ENCODE assay signal across 8 mouse cellular contexts in the genomic region with DNA sequence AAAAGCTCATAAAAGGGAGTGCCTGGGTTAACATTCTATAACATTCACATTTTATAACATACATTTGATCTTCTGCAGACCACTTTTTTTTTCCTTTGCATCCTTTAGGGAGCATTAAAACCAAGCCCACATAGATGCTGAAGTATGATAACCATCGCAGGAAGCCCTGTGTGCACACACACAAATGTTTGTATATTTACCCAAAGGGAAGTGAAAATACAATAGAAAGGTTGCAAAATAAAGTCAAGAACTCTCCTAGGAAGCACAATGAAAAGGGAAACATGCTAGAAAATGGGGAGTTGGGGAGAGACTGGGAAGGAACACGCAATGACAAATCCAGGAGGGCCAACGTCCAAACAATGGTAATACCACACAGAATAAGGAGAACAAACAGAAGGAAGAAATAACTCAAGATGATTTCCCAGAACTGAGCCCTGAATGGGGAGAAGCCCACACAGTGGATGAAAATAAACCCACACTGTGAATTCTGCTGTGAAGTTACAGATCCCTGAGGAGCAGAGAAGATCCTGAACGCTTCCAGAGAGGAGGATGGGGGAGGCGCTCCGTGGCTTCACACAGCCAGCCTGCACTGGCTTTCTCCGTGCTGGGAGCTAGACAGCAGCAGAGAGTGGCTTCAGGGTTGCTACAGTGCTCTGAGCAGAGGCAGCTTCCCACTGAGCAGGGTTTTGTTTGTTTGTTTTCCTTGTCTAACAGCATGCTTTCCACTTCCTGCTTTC. TPM values are rescaled to one million over a fixed set of nuclear protein-coding genes. Genes with fewer than 3 reads are reported as not detected.
DNase-seq lines count a peak whose midpoint lies in the region; ATAC-seq and TF ChIP-seq lines count a peak whose summit lies in the region.

No protein-coding gene starts in this region.

- H3K27ac ChIP-seq in intestine, embryonic 15.5 days: no peak overlapping the region
- H3K27ac ChIP-seq in intestine, embryonic 16.5 days (ENCODE audit: low read length): no peak overlapping the region
- 0 out of 2 replicates have a peak overlapping the region, but pooled peaks have one; percentile 8 for H3K27ac ChIP-seq in neural tube, embryonic 14.5 days (ENCODE audit: low read depth, low read length)

- DNase-seq in brain, embryonic 14.5 days (ENCODE audit: low read depth): peak; percentile 64
- DNase-seq in layer of hippocampus, postnatal 14 days (ENCODE audit: low spot score in 2 of 2): peak; percentile 46 to 58
- no peak for DNase-seq in adrenal gland, adult (ENCODE audit: inconsistent age in 2 of 2, low spot score in 1 of 2)
- no peak for DNase-seq in ovary, postnatal 10 days (ENCODE audit: low spot score)

- TF ChIP-seq POLR2A in brain, embryonic 14.5 days (IDR thresholded peaks at IDR 0.05; ENCODE audit: borderline replicate concordance, extremely low read depth, insufficient read depth, insufficient read length, poor library complexity, severe bottlenecking): no peak

- ATAC-seq in intestine, embryonic 15.5 days: peak; percentile 45; the same call in 1 of the 2 replicates
- ATAC-seq in intestine, embryonic 16.5 days: no peak
- peak; percentile 61 for ATAC-seq in granulocyte monocyte progenitor cell, adult 5-6 weeks (replicated peaks; ENCODE audit: poor library complexity, severe bottlenecking)
- ATAC-seq in neural tube, embryonic 14.5 days (ENCODE audit: low read depth): peak; percentile 83; the same call in 1 of the 2 replicates

- no peak overlapping the region for H3K4me3 ChIP-seq in intestine, embryonic 15.5 days (replicated peaks)
- no peak overlapping the region for H3K4me3 ChIP-seq in intestine, embryonic 16.5 days (ENCODE audit: low read length)
- no peak overlapping the region for H3K4me3 ChIP-seq in neural tube, embryonic 14.5 days (ENCODE audit: low read depth, low read length)

- no peaks in the 10 kb centered on the region; the same call in 1 of the 2 replicates for H3K4me1 ChIP-seq in intestine, embryonic 15.5 days (replicated peaks)
- H3K4me1 ChIP-seq in intestine, embryonic 16.5 days (ENCODE audit: control insufficient read depth, insufficient read depth, low read length): 0 out of 2 replicates have a peak, but pooled peaks cover 3% of the 10 kb centered on the region
- peaks cover 6% of the 10 kb centered on the region; the same call in 1 of the 2 replicates for H3K4me1 ChIP-seq in neural tube, embryonic 14.5 days (ENCODE audit: control insufficient read depth, insufficient read depth, low read length)

- no peak for TF ChIP-seq CTCF in brain, embryonic 14.5 days (IDR thresholded peaks at IDR 0.05; ENCODE audit: borderline replicate concordance, extremely low read depth, insufficient read depth, insufficient read length)

- H3K27me3 ChIP-seq in intestine, embryonic 15.5 days (replicated peaks): no peaks in the 10 kb centered on the region
- no peaks in the 10 kb centered on the region for H3K27me3 ChIP-seq in intestine, embryonic 16.5 days (replicated peaks; ENCODE audit: control insufficient read depth, insufficient read depth, low read length)
- H3K27me3 ChIP-seq in neural tube, embryonic 14.5 days (ENCODE audit: control insufficient read depth, insufficient read depth, low read length): no peaks in the 10 kb centered on the region

- H3K9ac ChIP-seq in intestine, embryonic 15.5 days: no peak overlapping the region
- H3K9ac ChIP-seq in intestine, embryonic 16.5 days (ENCODE audit: low read depth, low read length): no peak overlapping the region
- no peak overlapping the region for H3K9ac ChIP-seq in neural tube, embryonic 14.5 days (replicated peaks; ENCODE audit: low read depth, low read length)

- WGBS in intestine, embryonic 15.5 days: 28% methylated on average over 7 of the region's 7 CpGs
- WGBS in intestine, embryonic 16.5 days: 26% methylated on average over 7 of the region's 7 CpGs
- WGBS in neural tube, embryonic 14.5 days: 33% methylated on average over 7 of the region's 7 CpGs

- no peaks in the 10 kb centered on the region for H3K9me3 ChIP-seq in intestine, embryonic 15.5 days
- no peaks in the 10 kb centered on the region for H3K9me3 ChIP-seq in intestine, embryonic 16.5 days (ENCODE audit: control insufficient read depth, low read length)
- no peaks in the 10 kb centered on the region for H3K9me3 ChIP-seq in neural tube, embryonic 14.5 days (ENCODE audit: control insufficient read depth, low read length)

- H3K4me2 ChIP-seq in intestine, embryonic 15.5 days (replicated peaks): no peak overlapping the region; the same call in 1 of the 2 replicates
- H3K4me2 ChIP-seq in intestine, embryonic 16.5 days (ENCODE audit: low read depth, low read length): no peak overlapping the region
- peak overlapping the region; percentile 11; the same call in 1 of the 2 replicates for H3K4me2 ChIP-seq in neural tube, embryonic 14.5 days (ENCODE audit: low read depth, low read length)

- no peaks in the 10 kb centered on the region for H3K36me3 ChIP-seq in intestine, embryonic 15.5 days
- H3K36me3 ChIP-seq in intestine, embryonic 16.5 days (ENCODE audit: control insufficient read depth, insufficient read depth, low read length): no peaks in the 10 kb centered on the region
- H3K36me3 ChIP-seq in neural tube, embryonic 14.5 days (ENCODE audit: control insufficient read depth, insufficient read depth, low read length): no peaks in the 10 kb centered on the region

RNA-seq across cellular contexts. Expression of a gene that starts 54.6 kb away (rescaled TPM):
- polyA plus RNA-seq in intestine, embryonic 15.5 days (2015; fragmentation: Nextera tagmentation; extraction: Ambion mirVana): 0.85 and 1.2 TPM in 2 replicates
- polyA plus RNA-seq in intestine, embryonic 16.5 days (2015; fragmentation: Nextera tagmentation; extraction: Ambion mirVana): 0.68 and 0.73 TPM in 2 replicates
- polyA plus RNA-seq in brain, embryonic 14.5 days (2012; rRNA removed): 3.8 and 4.9 TPM in 2 replicates
- total RNA-seq in granulocyte monocyte progenitor cell, adult 5-6 weeks (2014; fragmentation: Nextera tagmentation): 1.0 and 1.5 TPM in 2 replicates
- total RNA-seq in granulocyte monocyte progenitor cell, adult 5-6 weeks (2017): 1.3 and 1.5 TPM in 2 replicates
- total RNA-seq in layer of hippocampus, postnatal 14 days (2021): 10 to 100 TPM; 76.6 to 81.8 TPM
- polyA plus RNA-seq in neural tube, embryonic 14.5 days (2014; fragmentation: Nextera tagmentation; extraction: Ambion mirVana): 4.1 and 17.9 TPM in 2 replicates

Comparison
In these comparisons a context has a peak if more than half of its experiments do, and no peak if none do; other contexts are left out.
1. DNase-seq: peak in brain, embryonic 14.5 days (single experiment) and layer of hippocampus, postnatal 14 days (2 of 2); none in adrenal gland, adult (0 of 2) and ovary, postnatal 10 days (single experiment).